Mouse (Mus musculus): Measurements from ENCODE around the gene Comt.

DNA sequence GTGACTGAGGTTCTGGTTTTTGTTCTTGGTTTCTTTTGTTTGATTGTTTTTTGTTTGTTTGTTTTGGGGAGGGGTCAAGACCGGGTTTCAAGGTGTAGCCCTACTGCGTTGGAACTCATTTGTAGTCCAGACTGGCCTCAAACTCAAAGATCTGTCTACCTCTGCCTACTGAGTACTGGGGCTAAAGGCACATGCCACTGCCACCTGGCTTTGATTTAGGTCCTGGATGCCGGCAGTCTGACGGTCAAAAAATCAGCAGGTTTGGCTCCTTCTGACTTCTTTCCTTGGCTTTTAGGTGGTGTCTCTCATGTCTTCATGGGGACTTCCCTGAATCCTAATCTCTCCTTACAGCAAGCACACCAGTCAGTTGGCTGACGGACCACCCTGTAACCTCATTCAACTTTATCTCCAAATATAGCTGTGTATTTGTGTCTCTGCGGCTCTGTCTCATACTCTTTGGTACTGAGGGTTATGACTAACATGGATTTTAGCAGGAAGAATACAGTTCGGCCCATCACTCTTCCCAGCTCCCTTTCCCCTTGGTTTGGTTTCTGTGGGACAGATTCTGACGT lies 4.1 kb upstream of the Comt start:
- TF ChIP-seq CTCF (IDR thresholded peaks at IDR 0.05; ENCODE audit: extremely low read depth, insufficient read depth, low read length) (no peak), POLR2A (IDR thresholded peaks at IDR 0.05; ENCODE audit: extremely low read depth, insufficient read depth, low read length) (no peak)

Measured in cortical plate, adult 2 months (tissue).